Mouse (Mus musculus): ENCODE measurements at regions not wholly inside any gene's neighbourhood (a gene's known extent, or its start where the extent isn't known, plus 50 kb on each side); places are given as distances from the start of the nearest gene placed in this dataset.

DNA sequence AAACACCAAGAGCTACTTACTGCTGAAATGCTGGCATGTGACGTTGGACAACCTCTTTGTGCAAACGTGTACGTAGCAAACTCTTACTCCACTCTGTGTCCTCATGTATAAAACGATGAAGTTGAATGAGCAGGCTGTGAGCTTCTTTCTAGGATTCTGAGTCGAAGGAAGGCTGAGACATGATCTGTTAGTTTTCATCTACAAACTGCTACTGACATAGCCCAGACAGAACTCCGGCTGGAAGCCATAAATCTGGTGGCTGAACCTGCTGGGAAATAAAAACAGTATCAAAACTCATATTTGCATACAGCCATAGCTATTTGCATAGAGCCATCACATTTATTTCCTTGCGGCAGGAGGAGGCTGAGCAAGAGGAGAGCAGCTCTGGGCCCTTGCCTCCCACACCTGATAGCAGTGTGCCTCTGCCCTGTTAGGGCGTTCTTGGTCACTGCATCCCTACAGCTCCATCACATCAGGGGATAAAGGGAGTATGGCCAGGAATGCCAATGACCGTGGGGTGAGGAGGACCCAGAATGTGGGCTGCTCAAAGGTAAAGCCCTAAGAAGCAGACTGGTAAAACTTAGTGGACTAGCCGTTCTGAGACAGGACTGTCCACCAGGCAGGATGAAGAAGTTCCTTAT is 206.8 kb upstream of the Ppp2r3a start:
- no peaks in the 10 kb centered on the region for H3K36me3 ChIP-seq (ENCODE audit: control insufficient read depth, insufficient read depth, low read length, poor library complexity, severe bottlenecking)
- no peaks in the 10 kb centered on the region for H3K4me1 ChIP-seq (ENCODE audit: control insufficient read depth, insufficient read depth, low read length)
- TF ChIP-seq POLR2A (IDR thresholded peaks at IDR 0.05; ENCODE audit: insufficient read depth, low read length) (no peak), CTCF (IDR thresholded peaks at IDR 0.05; ENCODE audit: low read depth, low read length) (no peak), EP300 (IDR thresholded peaks at IDR 0.05; ENCODE audit: insufficient read depth, low read depth, low read length) (no peak)
- no peak overlapping the region for H3K27ac ChIP-seq (ENCODE audit: insufficient read depth, low read length)
- H3K9ac ChIP-seq (ENCODE audit: low read depth, poor library complexity, severe bottlenecking): no peak overlapping the region
- no peaks in the 10 kb centered on the region for H3K27me3 ChIP-seq (ENCODE audit: control insufficient read depth, insufficient read depth, low read length, poor library complexity, severe bottlenecking)
- H3K9me3 ChIP-seq (replicated peaks; ENCODE audit: control insufficient read depth, insufficient read depth, low read length, poor library complexity, severe bottlenecking): no peaks in the 10 kb centered on the region
- no peak overlapping the region for H3K4me3 ChIP-seq (ENCODE audit: low read depth, low read length)

DNA sequence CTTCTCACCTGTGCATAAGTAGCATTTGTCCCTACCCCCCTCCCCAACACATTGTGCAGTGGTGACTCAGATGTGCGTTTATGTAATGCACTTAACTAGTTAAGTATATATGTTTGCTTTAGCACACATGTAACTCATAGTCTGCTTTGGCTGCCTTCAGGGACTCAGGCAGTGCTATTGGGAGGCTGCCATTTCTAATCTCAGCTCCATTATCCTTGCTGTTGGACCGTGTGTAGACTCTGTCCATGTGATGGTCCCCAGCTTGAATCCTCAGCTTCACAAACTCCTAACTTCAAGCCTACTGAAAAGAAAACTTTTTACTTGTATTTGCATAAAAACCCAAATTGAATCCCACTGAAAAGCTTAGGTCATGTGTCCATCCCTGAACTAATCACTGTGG is 194.7 kb upstream of the Ppp2r3a start:
- Histone ChIP-seq H3K4me3 (ENCODE audit: low read depth, low read length) (no peak overlapping the region), H3K9me3 (replicated peaks; ENCODE audit: control insufficient read depth, insufficient read depth, low read length, poor library complexity, severe bottlenecking) (no peaks in the 10 kb centered on the region), H3K36me3 (ENCODE audit: control insufficient read depth, insufficient read depth, low read length, poor library complexity, severe bottlenecking) (no peaks in the 10 kb centered on the region), H3K27ac (ENCODE audit: insufficient read depth, low read length) (no peak overlapping the region), H3K9ac (ENCODE audit: low read depth, poor library complexity, severe bottlenecking) (no peak overlapping the region), H3K27me3 (ENCODE audit: control insufficient read depth, insufficient read depth, low read length, poor library complexity, severe bottlenecking) (no peaks in the 10 kb centered on the region), H3K4me1 (ENCODE audit: control insufficient read depth, insufficient read depth, low read length) (no peaks in the 10 kb centered on the region)
- TF ChIP-seq CTCF (IDR thresholded peaks at IDR 0.05; ENCODE audit: low read depth, low read length) (no peak), POLR2A (IDR thresholded peaks at IDR 0.05; ENCODE audit: insufficient read depth, low read length) (no peak), EP300 (IDR thresholded peaks at IDR 0.05; ENCODE audit: insufficient read depth, low read depth, low read length) (no peak)

DNA sequence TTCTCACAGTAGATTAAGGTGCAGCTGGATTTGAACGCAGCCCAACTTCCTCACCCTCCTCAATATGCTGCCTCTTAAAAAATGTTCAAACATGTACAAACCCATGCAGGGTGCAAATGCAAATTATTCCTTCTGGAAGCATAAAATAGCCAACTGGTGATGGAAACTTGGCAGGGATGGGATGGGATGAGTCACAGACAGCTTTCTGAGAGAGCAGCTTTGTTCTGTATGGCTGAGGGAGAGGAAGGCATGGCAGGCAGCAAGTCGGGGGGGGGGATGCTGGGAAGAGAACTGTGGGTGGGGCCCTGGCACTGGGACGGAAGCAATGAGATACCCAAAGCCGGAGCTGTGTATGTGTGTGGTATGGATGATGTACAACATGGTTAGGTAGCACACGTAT is 194.2 kb upstream of the Ppp2r3a start:
- H3K27ac ChIP-seq (ENCODE audit: insufficient read depth, low read length): no peak overlapping the region
- H3K9me3 ChIP-seq (replicated peaks; ENCODE audit: control insufficient read depth, insufficient read depth, low read length, poor library complexity, severe bottlenecking): no peaks in the 10 kb centered on the region
- no peaks in the 10 kb centered on the region for H3K36me3 ChIP-seq (ENCODE audit: control insufficient read depth, insufficient read depth, low read length, poor library complexity, severe bottlenecking)
- no peaks in the 10 kb centered on the region for H3K4me1 ChIP-seq (ENCODE audit: control insufficient read depth, insufficient read depth, low read length)
- no peak overlapping the region for H3K4me3 ChIP-seq (ENCODE audit: low read depth, low read length)
- no peak overlapping the region for H3K9ac ChIP-seq (ENCODE audit: low read depth, poor library complexity, severe bottlenecking)
- TF ChIP-seq POLR2A (IDR thresholded peaks at IDR 0.05; ENCODE audit: insufficient read depth, low read length) (no peak), CTCF (IDR thresholded peaks at IDR 0.05; ENCODE audit: low read depth, low read length) (no peak), EP300 (IDR thresholded peaks at IDR 0.05; ENCODE audit: insufficient read depth, low read depth, low read length) (no peak)
- no peaks in the 10 kb centered on the region for H3K27me3 ChIP-seq (ENCODE audit: control insufficient read depth, insufficient read depth, low read length, poor library complexity, severe bottlenecking)

DNA sequence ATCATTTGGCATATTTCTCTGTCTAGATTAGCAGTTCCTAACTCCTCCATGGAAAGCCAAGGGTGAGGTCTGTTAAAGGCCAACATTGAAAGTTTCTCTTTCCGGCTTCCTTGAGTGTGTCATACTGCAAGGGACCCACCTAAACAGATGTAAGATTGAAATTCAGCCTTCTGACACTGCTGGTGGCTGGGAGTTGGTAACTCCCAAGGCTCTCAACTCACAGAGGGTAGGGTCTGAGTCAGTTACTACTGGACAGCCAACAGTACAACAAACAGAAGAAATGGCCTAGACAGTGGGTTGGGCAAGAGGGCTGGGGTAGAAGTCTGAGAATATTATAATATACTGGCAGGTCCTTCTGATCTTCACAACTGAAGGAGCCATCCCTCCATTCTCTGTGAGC is 193.7 kb upstream of the Ppp2r3a start:
- no peaks in the 10 kb centered on the region for H3K36me3 ChIP-seq (ENCODE audit: control insufficient read depth, insufficient read depth, low read length, poor library complexity, severe bottlenecking)
- no peaks in the 10 kb centered on the region for H3K9me3 ChIP-seq (replicated peaks; ENCODE audit: control insufficient read depth, insufficient read depth, low read length, poor library complexity, severe bottlenecking)
- H3K27ac ChIP-seq (ENCODE audit: insufficient read depth, low read length): no peak overlapping the region
- no peak for TF ChIP-seq EP300 (IDR thresholded peaks at IDR 0.05; ENCODE audit: insufficient read depth, low read depth, low read length)
- no peak for TF ChIP-seq POLR2A (IDR thresholded peaks at IDR 0.05; ENCODE audit: insufficient read depth, low read length)
- no peak for TF ChIP-seq CTCF (IDR thresholded peaks at IDR 0.05; ENCODE audit: low read depth, low read length)
- H3K9ac ChIP-seq (ENCODE audit: low read depth, poor library complexity, severe bottlenecking): no peak overlapping the region
- H3K27me3 ChIP-seq (ENCODE audit: control insufficient read depth, insufficient read depth, low read length, poor library complexity, severe bottlenecking): no peaks in the 10 kb centered on the region
- no peak overlapping the region for H3K4me3 ChIP-seq (ENCODE audit: low read depth, low read length)
- no peaks in the 10 kb centered on the region for H3K4me1 ChIP-seq (ENCODE audit: control insufficient read depth, insufficient read depth, low read length)

DNA sequence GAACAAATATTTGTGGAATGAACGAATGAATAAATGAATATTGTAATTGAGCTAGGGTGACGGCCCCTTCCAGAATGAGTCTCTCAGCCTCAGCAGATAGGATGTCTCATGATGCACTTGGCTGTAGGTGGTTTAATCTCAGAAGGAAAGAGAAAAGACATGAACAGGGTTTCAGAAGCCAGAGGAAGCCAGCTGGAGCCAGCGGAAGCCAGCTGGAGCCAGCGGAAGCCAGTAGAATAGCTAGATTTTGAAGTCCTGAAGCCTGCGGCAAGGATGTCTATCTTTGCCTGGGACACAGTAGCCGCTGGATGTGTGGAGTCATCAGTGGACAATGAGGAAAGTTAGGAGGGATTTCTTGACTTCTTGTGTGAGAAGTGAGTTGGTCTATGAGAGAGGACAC is 188.3 kb upstream of the Ppp2r3a start:
- H3K4me3 ChIP-seq (ENCODE audit: low read depth, low read length): no peak overlapping the region
- no peak overlapping the region for H3K27ac ChIP-seq (ENCODE audit: insufficient read depth, low read length)
- H3K4me1 ChIP-seq (ENCODE audit: control insufficient read depth, insufficient read depth, low read length): no peaks in the 10 kb centered on the region
- no peaks in the 10 kb centered on the region for H3K27me3 ChIP-seq (ENCODE audit: control insufficient read depth, insufficient read depth, low read length, poor library complexity, severe bottlenecking)
- no peak for TF ChIP-seq EP300 (IDR thresholded peaks at IDR 0.05; ENCODE audit: insufficient read depth, low read depth, low read length)
- no peak for TF ChIP-seq POLR2A (IDR thresholded peaks at IDR 0.05; ENCODE audit: insufficient read depth, low read length)
- no peaks in the 10 kb centered on the region for H3K9me3 ChIP-seq (replicated peaks; ENCODE audit: control insufficient read depth, insufficient read depth, low read length, poor library complexity, severe bottlenecking)
- H3K36me3 ChIP-seq (ENCODE audit: control insufficient read depth, insufficient read depth, low read length, poor library complexity, severe bottlenecking): no peaks in the 10 kb centered on the region
- H3K9ac ChIP-seq (ENCODE audit: low read depth, poor library complexity, severe bottlenecking): no peak overlapping the region

DNA sequence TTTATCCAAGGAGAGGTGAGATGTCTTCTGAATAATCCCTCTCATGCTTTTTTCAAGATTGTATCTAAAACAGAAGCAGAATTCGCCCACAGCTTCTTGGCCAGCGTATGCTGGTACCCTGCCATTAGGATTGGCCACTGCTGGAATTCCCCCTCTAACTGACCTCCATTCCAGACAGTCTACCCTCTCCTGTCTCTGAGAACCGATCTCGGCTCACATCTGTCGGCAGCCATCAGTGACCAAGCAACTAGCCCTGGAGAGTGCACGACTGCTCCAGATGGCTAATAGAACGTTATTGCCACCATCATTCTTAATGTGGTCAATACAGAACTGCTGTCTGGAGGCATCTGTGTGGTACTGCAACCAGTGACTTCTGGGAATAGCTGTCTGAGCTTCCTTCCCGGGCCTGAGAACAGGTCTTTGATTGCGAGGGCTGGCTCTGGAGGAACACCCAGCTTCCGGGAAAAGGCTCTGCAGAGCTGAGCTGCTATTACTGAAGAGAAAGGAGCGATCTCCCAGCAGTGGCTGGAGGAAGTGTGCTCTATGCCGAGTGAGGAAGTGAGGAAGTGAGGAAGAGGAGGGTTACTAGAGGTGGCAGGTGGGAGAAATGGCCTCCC is 187.1 kb upstream of the Ppp2r3a start:
- H3K4me3 ChIP-seq (ENCODE audit: low read depth, low read length): no peak overlapping the region
- H3K9ac ChIP-seq (ENCODE audit: low read depth, poor library complexity, severe bottlenecking): no peak overlapping the region
- H3K9me3 ChIP-seq (replicated peaks; ENCODE audit: control insufficient read depth, insufficient read depth, low read length, poor library complexity, severe bottlenecking): no peaks in the 10 kb centered on the region
- H3K27me3 ChIP-seq (ENCODE audit: control insufficient read depth, insufficient read depth, low read length, poor library complexity, severe bottlenecking): no peaks in the 10 kb centered on the region
- H3K4me1 ChIP-seq (ENCODE audit: control insufficient read depth, insufficient read depth, low read length): no peaks in the 10 kb centered on the region
- H3K36me3 ChIP-seq (ENCODE audit: control insufficient read depth, insufficient read depth, low read length, poor library complexity, severe bottlenecking): no peaks in the 10 kb centered on the region
- H3K27ac ChIP-seq (ENCODE audit: insufficient read depth, low read length): no peak overlapping the region
- TF ChIP-seq EP300 (IDR thresholded peaks at IDR 0.05; ENCODE audit: insufficient read depth, low read depth, low read length): no peak
- TF ChIP-seq POLR2A (IDR thresholded peaks at IDR 0.05; ENCODE audit: insufficient read depth, low read length): no peak
- TF ChIP-seq CTCF (IDR thresholded peaks at IDR 0.05; ENCODE audit: low read depth, low read length): no peak

Measured in ES-Bruce4 (cell line).